Mouse (Mus musculus) midbrain, embryonic 11.5 days (tissue): ENCODE measurements around the gene Rab9b. TPM values are rescaled to one million over a fixed set of nuclear protein-coding genes. Genes with fewer than 3 reads are reported as not detected.

Experiments used
- ATAC-seq: fragments of 200-750 bp; cut with Nextera tagmentation; 2 replicates; pipeline ENCODE4 v1.8.0; 2017; ENCODE audit warnings: moderate TSS enrichment, moderate library complexity; ENCODE audit not compliant: low FRiP score
- DNase-seq: peaks from one replicate; pipeline ENCODE4 v3.0.0; 2015; ENCODE audit warnings: low spot score; ENCODE audit errors: missing footprints
- H3K27ac ChIP-seq: fragments of 300-500 bp; sonication (generic); 2 replicates; pipeline ENCODE4 v1.5.1; 2014; ENCODE audit warnings: low read depth, low read length
- H3K27me3 ChIP-seq: fragments of 300-500 bp; sonication (generic); 2 replicates; pipeline ENCODE4 v1.6.1; 2014; ENCODE audit warnings: mild to moderate bottlenecking, low read length, moderate library complexity, mixed read lengths; ENCODE audit not compliant: control insufficient read depth, insufficient read depth
- H3K36me3 ChIP-seq: fragments of 300-500 bp; sonication (generic); 2 replicates; pipeline ENCODE4 v1.6.1; 2014; ENCODE audit warnings: mild to moderate bottlenecking, low read length, moderate library complexity, mixed read lengths; ENCODE audit not compliant: control insufficient read depth, insufficient read depth
- H3K4me1 ChIP-seq: fragments of 300-500 bp; sonication (generic); 2 replicates; pipeline ENCODE4 v1.6.1; 2014; ENCODE audit warnings: low read length; ENCODE audit not compliant: control insufficient read depth, insufficient read depth
- H3K4me2 ChIP-seq: fragments of 300-500 bp; sonication (generic); 2 replicates; pipeline ENCODE4 v1.6.1; 2014; ENCODE audit warnings: mild to moderate bottlenecking, moderate library complexity
- H3K4me3 ChIP-seq: fragments of 300-500 bp; sonication (generic); 2 replicates; pipeline ENCODE4 v1.5.1; 2014; ENCODE audit warnings: low read depth, low read length
- H3K9ac ChIP-seq: fragments of 300-500 bp; sonication (generic); 2 replicates; pipeline ENCODE4 v1.6.1; 2014; ENCODE audit warnings: low read length
- H3K9me3 ChIP-seq: fragments of 300-500 bp; sonication (generic); 2 replicates; pipeline ENCODE4 v1.6.1; 2016; ENCODE audit warnings: low read length; ENCODE audit not compliant: control insufficient read depth
- WGBS: fragments of 180-500 bp; shearing (Covaris S2); extraction: QIAGEN DNeasy Blood & Tissue Kit; methylation state at CpG from one replicate; pipeline ENCODE4 v1.1.7; 2014; 5-methylcytosine and 5-hydroxymethylcytosine counted together
- polyA plus RNA-seq: library from polyadenylated mRNA; unstranded; fragments of >200 nt; fragmentation: Nextera tagmentation; extraction: Ambion mirVana; gene quantifications from 2 replicates; pipeline ENCODE4 v1.2.1, GENCODE M21; 2014

Rab9b gene
- 5.3 and 5.4 TPM in 2 replicates for polyA plus RNA-seq

GRCm38 (mm10) chrX:136868061-136869040 is at the start of gene Rab9b:
Gene Rab9b, minus strand, starts transcription at chrX:136868755.
- DNase-seq: peak; percentile 90
- Histone ChIP-seq H3K36me3 (no peaks in the 10 kb centered on the region), H3K4me3 (peak within 1 kb of the TSS; percentile 46), H3K27me3 (no peaks in the 10 kb centered on the region), H3K9ac (peak within 1 kb of the TSS; percentile 56), H3K4me2 (peak within 1 kb of the TSS; percentile 54), H3K4me1 (no peaks in the 10 kb centered on the region), H3K27ac (no peak within 1 kb of the TSS), H3K9me3 (no peaks in the 10 kb centered on the region)
- ATAC-seq: peak; percentile 94
- WGBS: 19% methylated on average over 28 of the region's 36 CpGs

GRCm38 (mm10) chrX:136904369-136904768 is 35.8 kb upstream of the Rab9b start:
- no peak for ATAC-seq
- Histone ChIP-seq H3K4me3 (no peak overlapping the region), H3K9me3 (no peaks in the 10 kb centered on the region), H3K4me1 (no peaks in the 10 kb centered on the region), H3K9ac (no peak overlapping the region), H3K27ac (no peak overlapping the region), H3K36me3 (no peaks in the 10 kb centered on the region), H3K27me3 (no peaks in the 10 kb centered on the region), H3K4me2 (no peak overlapping the region)
- DNase-seq: no peak
- WGBS: 63% methylated on average over 4 of the region's 4 CpGs

- Histone ChIP-seq H3K27ac (no peak overlapping the region), H3K36me3 (no peaks in the 10 kb centered on the region), H3K4me1 (no peaks in the 10 kb centered on the region), H3K4me3 (no peak overlapping the region), H3K27me3 (no peaks in the 10 kb centered on the region), H3K9me3 (no peaks in the 10 kb centered on the region), H3K9ac (no peak overlapping the region), H3K4me2 (no peak overlapping the region)
- WGBS: 72% methylated on average over 2 of the region's 2 CpGs
- ATAC-seq (no peak), DNase-seq (no peak)
These were observed 27.2 kb upstream of the Rab9b start for GRCm38 (mm10) chrX:136895757-136896156.

- Histone ChIP-seq H3K27ac (no peak overlapping the region), H3K4me2 (no peak overlapping the region), H3K4me3 (no peak overlapping the region), H3K27me3 (no peaks in the 10 kb centered on the region), H3K9me3 (no peaks in the 10 kb centered on the region), H3K4me1 (no peaks in the 10 kb centered on the region), H3K9ac (no peak overlapping the region), H3K36me3 (no peaks in the 10 kb centered on the region)
- WGBS: 23% methylated on average over 3 of the region's 3 CpGs
- ATAC-seq: no peak
- no peak for DNase-seq
These were observed 18.3 kb downstream of the Rab9b start for GRCm38 (mm10) chrX:136850300-136850699.

GRCm38 (mm10) chrX:136828610-136829009 is 39.9 kb downstream of the Rab9b start:
- no peak for DNase-seq
- Histone ChIP-seq H3K27me3 (no peaks in the 10 kb centered on the region), H3K4me1 (no peaks in the 10 kb centered on the region), H3K4me2 (no peak overlapping the region), H3K9me3 (no peaks in the 10 kb centered on the region), H3K4me3 (no peak overlapping the region), H3K27ac (no peak overlapping the region), H3K9ac (no peak overlapping the region), H3K36me3 (no peaks in the 10 kb centered on the region)
- ATAC-seq: peak; percentile 55; the same call in 1 of the 2 replicates

GRCm38 (mm10) chrX:136825016-136825415 is 43.5 kb downstream of the Rab9b start:
- no peaks in the 10 kb centered on the region for H3K4me1 ChIP-seq
- H3K27ac ChIP-seq: no peak overlapping the region
- no peaks in the 10 kb centered on the region; the same call in 1 of the 2 replicates for H3K27me3 ChIP-seq
- H3K4me3 ChIP-seq: no peak overlapping the region
- H3K4me2 ChIP-seq: no peak overlapping the region
- ATAC-seq (no peak), DNase-seq (no peak)
- no peaks in the 10 kb centered on the region for H3K9me3 ChIP-seq
- H3K9ac ChIP-seq: no peak overlapping the region
- H3K36me3 ChIP-seq: no peaks in the 10 kb centered on the region
- 62% methylated on average over 4 of the region's 4 CpGs for WGBS

- Histone ChIP-seq H3K4me3 (no peak within 1 kb of the TSS), H3K9me3 (no peaks in the 10 kb centered on the region), H3K4me2 (no peak within 1 kb of the TSS), H3K27ac (no peak within 1 kb of the TSS), H3K4me1 (no peaks in the 10 kb centered on the region), H3K9ac (no peak within 1 kb of the TSS), H3K36me3 (no peaks in the 10 kb centered on the region), H3K27me3 (no peaks in the 10 kb centered on the region; the same call in 1 of the 2 replicates)
- 7% methylated on average over 1 of the region's 1 CpGs for WGBS
- ATAC-seq (no peak), DNase-seq (no peak)
These were observed 46.2 kb downstream of the Rab9b start, which contains the start of gene Plp1 for GRCm38 (mm10) chrX:136822371-136822770. Gene Plp1, plus strand, starts transcription at chrX:136822671.

GRCm38 (mm10) chrX:136820250-136820649 is 48.3 kb downstream of the Rab9b start:
- H3K9me3 ChIP-seq: no peaks in the 10 kb centered on the region
- H3K4me1 ChIP-seq: no peaks in the 10 kb centered on the region
- 12% methylated on average over 1 of the region's 1 CpGs for WGBS
- no peaks in the 10 kb centered on the region; the same call in 1 of the 2 replicates for H3K27me3 ChIP-seq
- peak; percentile 96 for DNase-seq
- no peak overlapping the region for H3K9ac ChIP-seq
- no peaks in the 10 kb centered on the region for H3K36me3 ChIP-seq
- no peak overlapping the region for H3K4me3 ChIP-seq
- no peak overlapping the region for H3K27ac ChIP-seq
- ATAC-seq: peak; percentile 82
- H3K4me2 ChIP-seq: no peak overlapping the region

GRCm38 (mm10) chrX:136819752-136820151 is 48.8 kb downstream of the Rab9b start:
- no peak for ATAC-seq
- no peaks in the 10 kb centered on the region for H3K9me3 ChIP-seq
- no peaks in the 10 kb centered on the region for H3K36me3 ChIP-seq
- DNase-seq: peak; percentile 84
- H3K4me2 ChIP-seq: no peak overlapping the region
- no peak overlapping the region for H3K27ac ChIP-seq
- H3K4me1 ChIP-seq: no peaks in the 10 kb centered on the region
- no peaks in the 10 kb centered on the region; the same call in 1 of the 2 replicates for H3K27me3 ChIP-seq
- no peak overlapping the region for H3K9ac ChIP-seq
- 92% methylated on average over 6 of the region's 6 CpGs for WGBS
- H3K4me3 ChIP-seq: no peak overlapping the region
